Mouse (Mus musculus) spleen, postnatal 10 days (tissue): Measurements from ENCODE around the gene Dis3.

Experiments used
- DNase-seq, 2 experiments: peaks; one replicate each; pipeline ENCODE4 v3.0.0; 2021 to 2022; ENCODE audit warnings: low spot score in 2 of 2

The Dis3 gene

GRCm38 (mm10) chr14:99099267-99099966, at the start of gene Dis3, which contains the start of gene Pibf1:
Dis3 (minus strand) TSS chr14:99099770.
Pibf1 (plus strand) TSS chr14:99099424.
- DNase-seq: peak; percentile 97 to 100

GRCm38 (mm10) chr14:99146841-99147240, 47.3 kb upstream of the Dis3 start:
- DNase-seq: no peak

- DNase-seq: peak; percentile 69 to 88
Measured at GRCm38 (mm10) chr14:99141786-99142633, 42.4 kb upstream of the Dis3 start.

- DNase-seq: no peak
Measured at GRCm38 (mm10) chr14:99140036-99140435, 40.5 kb upstream of the Dis3 start.

GRCm38 (mm10) chr14:99136297-99136696, 36.7 kb upstream of the Dis3 start:
- DNase-seq: no peak

GRCm38 (mm10) chr14:99135761-99136160, 36.2 kb upstream of the Dis3 start:
- no peak for DNase-seq

- no peak for DNase-seq
Measured at GRCm38 (mm10) chr14:99134048-99134447, 34.5 kb upstream of the Dis3 start.

GRCm38 (mm10) chr14:99129050-99129449, 29.5 kb upstream of the Dis3 start:
- no peak for DNase-seq

- no peak for DNase-seq
Measured at GRCm38 (mm10) chr14:99127509-99127908, 27.9 kb upstream of the Dis3 start.

- no peak for DNase-seq
Measured at GRCm38 (mm10) chr14:99126713-99127112, 27.1 kb upstream of the Dis3 start.

- no peak for DNase-seq
Measured at GRCm38 (mm10) chr14:99124076-99124475, 24.5 kb upstream of the Dis3 start.

GRCm38 (mm10) chr14:99121584-99122339, 22.2 kb upstream of the Dis3 start:
- DNase-seq: no peak

- DNase-seq: no peak
Measured at GRCm38 (mm10) chr14:99117576-99117975, 18.0 kb upstream of the Dis3 start.

- DNase-seq: no peak
Measured at GRCm38 (mm10) chr14:99108762-99109161, 9.2 kb upstream of the Dis3 start.

- no peak for DNase-seq
Measured at GRCm38 (mm10) chr14:99107631-99108187, 8.1 kb upstream of the Dis3 start.

GRCm38 (mm10) chr14:99106671-99107070, 7.1 kb upstream of the Dis3 start:
- DNase-seq: no peak

- DNase-seq: no peak
Measured at GRCm38 (mm10) chr14:99104542-99105123, 5.1 kb upstream of the Dis3 start.

GRCm38 (mm10) chr14:99103050-99103449, 3.5 kb upstream of the Dis3 start:
- DNase-seq: no peak

- peak in 1 of 2 experiments; percentile 47 for DNase-seq
Measured at GRCm38 (mm10) chr14:99099967-99100587, 507 bp upstream of the Dis3 start.

GRCm38 (mm10) chr14:99088947-99089346, 10.6 kb downstream of the Dis3 start:
- DNase-seq: no peak

- DNase-seq: no peak
Measured at GRCm38 (mm10) chr14:99071146-99071545, 28.4 kb downstream of the Dis3 start.
